Mouse (Mus musculus) spleen, adult 2 months (tissue): ENCODE data around the gene Cep89. TPM values are rescaled to one million over a fixed set of nuclear protein-coding genes. Genes with fewer than 3 reads are reported as not detected.

Source experiments
- DNase-seq, 2 experiments: peaks; one replicate each; pipeline versions ENCODE4 v3.0.0 to v3.0.0-alpha.2; 2012 to 2021; ENCODE audit warnings: low spot score in 2 of 2, low read depth in 1 of 2
- H3K27ac ChIP-seq: fragments of 200-500 bp; 2 replicates; pipeline ENCODE4 v1.5.1; 2012; ENCODE audit warnings: low read length, inconsistent platforms; ENCODE audit not compliant: insufficient read depth
- H3K27me3 ChIP-seq: fragments of 200-500 bp; 2 replicates; pipeline ENCODE4 v1.6.1; 2012; ENCODE audit warnings: mild to moderate bottlenecking, moderate library complexity, low read length, inconsistent platforms; ENCODE audit not compliant: control insufficient read depth, insufficient read depth
- H3K36me3 ChIP-seq: fragments of 200-500 bp; 2 replicates; pipeline ENCODE4 v1.6.1; 2012; ENCODE audit warnings: mild to moderate bottlenecking, low read length, inconsistent platforms; ENCODE audit not compliant: control insufficient read depth, insufficient read depth
- H3K4me1 ChIP-seq: fragments of 200-500 bp; 2 replicates; pipeline ENCODE4 v1.6.1; 2011; ENCODE audit warnings: inconsistent platforms; ENCODE audit not compliant: control insufficient read depth, insufficient read depth, insufficient read length
- H3K4me3 ChIP-seq: fragments of 200-500 bp; 2 replicates; pipeline ENCODE4 v1.5.1; 2011; ENCODE audit warnings: mild to moderate bottlenecking, inconsistent platforms; ENCODE audit not compliant: insufficient read depth, insufficient read length; ENCODE audit errors: extremely low read depth
- CTCF ChIP-seq: fragments of 200-500 bp; IDR thresholded peaks from 2 replicates; pipeline ENCODE4 v1.5.1; 2011; ENCODE audit warnings: mild to moderate bottlenecking, inconsistent platforms; ENCODE audit not compliant: insufficient read depth, insufficient read length, insufficient replicate concordance; ENCODE audit errors: extremely low read depth
- POLR2A ChIP-seq: fragments of 200-500 bp; IDR thresholded peaks from 2 replicates; pipeline ENCODE4 v1.6.1; 2011; ENCODE audit warnings: low read depth, low read length, inconsistent platforms
- WGBS: fragments of 180-500 bp; shearing (Covaris S2); methylation state at CpG from one replicate; pipeline ENCODE4 v1.1.7; 2018; 5-methylcytosine and 5-hydroxymethylcytosine counted together
- polyA plus RNA-seq: library from polyadenylated mRNA; depleted of rRNA; stranded (reverse); fragments of >200 nt; gene quantifications from 2 replicates; pipeline ENCODE4 v1.2.3, GENCODE M21; 2012; rRNA removed

Cep89 gene
- polyA plus RNA-seq, 1 experiment, result 15.4 TPM

DNA sequence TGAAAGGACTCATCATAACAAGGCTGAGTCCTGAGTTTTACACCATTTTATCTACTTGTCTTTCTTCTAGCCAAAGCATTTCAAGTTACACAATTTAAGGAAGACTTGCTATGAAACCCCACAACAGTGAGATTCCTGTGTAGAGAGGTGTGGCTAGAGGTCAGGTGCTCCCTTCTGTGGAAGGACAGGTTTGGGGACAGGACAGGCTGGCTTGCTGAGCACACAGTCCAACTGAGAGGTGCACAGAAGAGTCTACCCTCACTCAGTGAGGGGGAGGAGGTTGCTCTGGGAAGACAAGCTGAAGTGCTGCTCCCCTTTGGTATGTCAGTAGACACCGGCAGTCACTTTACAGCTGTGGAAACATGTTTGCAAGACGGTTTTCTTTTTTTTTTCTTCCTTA lies 79.6 kb downstream of the Cep89 start:
- no peaks in the 10 kb centered on the region for H3K27me3 ChIP-seq
- no peak overlapping the region for H3K27ac ChIP-seq
- H3K36me3 ChIP-seq, result no peaks in the 10 kb centered on the region
- no peak overlapping the region for H3K4me3 ChIP-seq
- WGBS, result 89% methylated on average over 2 of the region's 2 CpGs
- DNase-seq, result no peak
- TF ChIP-seq CTCF, result no peak
- TF ChIP-seq POLR2A, result no peak
- no peaks in the 10 kb centered on the region for H3K4me1 ChIP-seq

DNA sequence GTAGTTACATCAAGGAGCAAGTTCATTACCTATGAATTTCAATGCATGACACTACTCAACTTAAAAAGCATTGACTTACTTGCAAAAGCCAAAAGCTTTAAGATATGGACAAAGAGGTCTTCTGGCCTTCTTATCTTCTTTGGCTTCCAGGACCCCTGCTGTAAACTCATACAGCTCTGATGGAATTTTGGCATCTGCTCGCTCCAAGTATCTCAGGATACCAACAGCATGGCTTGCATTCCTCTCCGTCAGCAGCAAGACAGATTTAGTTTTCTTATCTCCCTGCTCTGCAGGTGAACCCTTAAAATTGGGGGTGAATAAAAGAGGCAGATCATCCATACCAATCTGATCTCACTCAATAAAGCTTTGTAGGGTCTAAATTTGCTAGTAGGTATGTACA lies 88.3 kb downstream of the Cep89 start:
- no peaks in the 10 kb centered on the region for H3K27me3 ChIP-seq
- no peak overlapping the region for H3K4me3 ChIP-seq
- no peaks in the 10 kb centered on the region for H3K36me3 ChIP-seq
- no peaks in the 10 kb centered on the region for H3K4me1 ChIP-seq
- no peak overlapping the region for H3K27ac ChIP-seq
- DNase-seq, result no peak
- 85% methylated on average over 2 of the region's 2 CpGs for WGBS
- no peak for TF ChIP-seq POLR2A
- TF ChIP-seq CTCF, result no peak

DNA sequence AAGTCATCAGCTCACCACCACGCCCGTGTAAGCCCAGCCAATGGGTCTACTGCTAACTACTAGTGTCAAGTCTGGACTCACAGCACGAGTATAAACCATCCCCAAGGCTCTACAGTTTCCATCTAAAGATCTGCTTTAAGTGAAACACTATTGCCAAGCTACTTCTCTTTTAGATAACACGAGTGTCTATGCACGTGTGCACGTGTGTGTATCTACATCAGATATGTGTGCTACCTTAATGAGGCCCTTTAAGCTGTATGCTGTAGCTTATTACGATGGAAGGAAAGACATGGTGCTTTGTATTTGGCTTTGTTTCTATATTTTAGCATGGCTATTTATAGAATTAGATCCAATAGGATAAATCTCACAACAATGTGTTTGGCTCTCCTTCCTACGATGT lies 89.7 kb downstream of the Cep89 start:
- Histone ChIP-seq H3K4me1 (no peaks in the 10 kb centered on the region), H3K27ac (no peak overlapping the region), H3K36me3 (no peaks in the 10 kb centered on the region), H3K4me3 (no peak overlapping the region), H3K27me3 (no peaks in the 10 kb centered on the region)
- TF ChIP-seq CTCF (no peak), POLR2A (no peak)
- WGBS, result 83% methylated on average over 8 of the region's 8 CpGs
- DNase-seq, result no peak

Other genes with a start within 250 kb of the Cep89 start
- gene Slc7a10, start 210.7 kb upstream of the Cep89 start, polyA plus RNA-seq, result 1.3 and 1.5 TPM in 2 replicates
- gene Lrp3, start 181.5 kb upstream of the Cep89 start, polyA plus RNA-seq, result 3.1 and 3.6 TPM in 2 replicates
- gene Gpatch1, start 78.6 kb upstream of the Cep89 start, polyA plus RNA-seq, result 1.9 and 2.0 TPM in 2 replicates
- gene Rhpn2, start 62.9 kb upstream of the Cep89 start, polyA plus RNA-seq, result 0.48 and 0.88 TPM in 2 replicates
- 5.5 and 6.4 TPM in 2 replicates for gene Faap24, start 199 bp upstream of the Cep89 start, polyA plus RNA-seq
- 0.06 TPM in 1 of 2 replicates, not detected in the other for gene Slc7a9, start 51.8 kb downstream of the Cep89 start, polyA plus RNA-seq
- gene Tdrd12, start 140.7 kb downstream of the Cep89 start, polyA plus RNA-seq, result not detected in 2 replicates
- gene Nudt19, start 159.3 kb downstream of the Cep89 start, polyA plus RNA-seq, result 13.8 and 32.3 TPM in 2 replicates
- 0.11 TPM in 2 replicates for gene Rgs9bp, start 188.5 kb downstream of the Cep89 start, polyA plus RNA-seq
- gene Ankrd27, start 189.2 kb downstream of the Cep89 start, polyA plus RNA-seq, result 17.5 and 20.2 TPM in 2 replicates